Mouse (Mus musculus): ENCODE data around the gene Fggy. TPM values are rescaled to one million over a fixed set of nuclear protein-coding genes. Genes with fewer than 3 reads are reported as not detected.

Fggy gene
- polyA plus RNA-seq, 1 experiment from 2014 or later = 15.7 TPM

DNA sequence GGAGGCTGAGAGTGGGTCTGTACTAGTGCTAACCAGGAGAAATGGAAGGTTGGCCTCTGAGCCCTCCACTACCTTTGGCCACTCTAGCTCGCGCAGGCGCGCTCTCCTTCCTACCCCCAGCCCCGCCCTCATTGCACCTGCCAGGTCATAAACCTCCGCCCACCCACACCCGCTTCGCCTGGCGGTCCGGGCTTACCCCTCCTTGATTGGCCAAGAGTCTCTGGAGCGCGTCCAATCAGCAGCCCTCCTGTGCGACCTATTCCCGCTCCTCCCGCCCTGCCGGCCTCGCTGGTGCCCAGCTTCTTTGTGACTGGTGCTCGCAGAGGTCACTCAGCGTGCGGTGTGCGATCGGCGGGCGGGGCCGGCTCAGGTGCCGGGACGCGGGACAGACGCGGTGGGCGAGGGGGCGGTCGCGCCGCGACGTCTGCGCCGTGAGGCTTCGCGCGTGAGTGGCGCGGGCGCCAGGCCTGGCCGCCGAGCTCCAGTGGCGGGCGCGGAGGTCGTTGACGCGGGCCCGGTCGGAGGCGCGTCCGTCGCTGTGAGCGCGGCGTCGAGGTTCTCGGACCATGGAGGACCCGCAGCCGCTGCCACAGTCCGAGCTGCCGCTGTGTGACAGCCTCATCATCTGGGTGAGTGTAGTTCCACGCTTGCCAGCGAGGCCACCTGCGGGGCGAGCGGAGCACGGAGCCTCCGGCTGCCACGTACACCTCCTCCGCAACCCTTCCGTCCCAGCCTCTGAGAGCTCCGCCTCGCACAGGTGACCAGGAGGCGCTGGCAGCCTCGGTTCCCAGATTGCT lies 409.8 kb downstream of the Fggy start, which contains the start of gene Hook1:
Gene Hook1, plus strand, starts transcription at position 313 of the 797 bp plus-strand sequence.
- Histone ChIP-seq H3K79me2 (ENCODE audit: inconsistent target) (no peaks in the 10 kb centered on the region), H3K36me3 (ENCODE audit: inconsistent target) (no peaks in the 10 kb centered on the region), H3K4me3 (ENCODE audit: inconsistent target) (peak within 1 kb of the TSS; percentile 12; the same call in 1 of the 2 replicates), H3K27ac (no peak within 1 kb of the TSS)
- 1% methylated on average over 78 of the region's 82 CpGs for WGBS (ENCODE audit: missing documents)
